Mouse (Mus musculus) forebrain, embryonic 11.5 days (tissue): ENCODE results near the gene Gm10518. TPM values are rescaled to one million over a fixed set of nuclear protein-coding genes. Genes with fewer than 3 reads are reported as not detected.

Experiments used
- ATAC-seq: fragments of 200-750 bp; cut with Nextera tagmentation; replicated peaks from 2 replicates; pipeline ENCODE4 v1.8.0; 2017; ENCODE audit warnings: moderate TSS enrichment; ENCODE audit not compliant: low FRiP score
- DNase-seq: peaks from one replicate; pipeline ENCODE4 v3.0.0-alpha.2; 2017; ENCODE audit warnings: low spot score
- H3K27ac ChIP-seq: fragments of 300-500 bp; sonication (generic); 2 replicates; pipeline ENCODE4 v1.5.1; 2014; ENCODE audit warnings: low read depth, low read length
- H3K27me3 ChIP-seq: fragments of 300-500 bp; sonication (generic); 2 replicates; pipeline ENCODE4 v1.6.1; 2014; ENCODE audit warnings: mild to moderate bottlenecking, low read length, mixed read lengths; ENCODE audit not compliant: control insufficient read depth, insufficient read depth
- H3K36me3 ChIP-seq: fragments of 300-500 bp; sonication (generic); 2 replicates; pipeline ENCODE4 v1.6.1; 2014; ENCODE audit warnings: mild to moderate bottlenecking, low read length, moderate library complexity, mixed read lengths; ENCODE audit not compliant: control insufficient read depth, insufficient read depth
- H3K4me1 ChIP-seq: fragments of 300-500 bp; sonication (generic); replicated peaks from 2 replicates; pipeline ENCODE4 v1.6.1; 2014; ENCODE audit warnings: low read length, mixed read lengths; ENCODE audit not compliant: control insufficient read depth, insufficient read depth
- H3K4me2 ChIP-seq: fragments of 300-500 bp; sonication (generic); 2 replicates; pipeline ENCODE4 v1.6.1; 2014; ENCODE audit warnings: low read depth, mild to moderate bottlenecking, low read length, moderate library complexity, mixed read lengths; ENCODE audit not compliant: severe bottlenecking
- H3K4me3 ChIP-seq: fragments of 300-500 bp; sonication (generic); 2 replicates; pipeline ENCODE4 v1.5.1; 2014; ENCODE audit warnings: low read depth, low read length
- H3K9ac ChIP-seq: fragments of 300-500 bp; sonication (generic); 2 replicates; pipeline ENCODE4 v1.6.1; 2014; ENCODE audit warnings: low read length
- H3K9me3 ChIP-seq: fragments of 300-500 bp; sonication (generic); 2 replicates; pipeline ENCODE4 v1.6.1; 2016; ENCODE audit warnings: low read length, mixed read lengths; ENCODE audit not compliant: control insufficient read depth
- WGBS: fragments of 180-500 bp; shearing (Covaris S2); extraction: QIAGEN DNeasy Blood & Tissue Kit; methylation state at CpG from one replicate; pipeline ENCODE4 v1.1.7; 2014; 5-methylcytosine and 5-hydroxymethylcytosine counted together
- polyA plus RNA-seq: library from polyadenylated mRNA; unstranded; fragments of >200 nt; fragmentation: Nextera tagmentation; extraction: Ambion mirVana; gene quantifications from 2 replicates; pipeline ENCODE4 v1.2.1, GENCODE M21; 2014

Gene Gm10518
- polyA plus RNA-seq = 0.57 and 0.60 TPM in 2 replicates

- Histone ChIP-seq H3K4me2 (peak within 1 kb of the TSS; percentile 66), H3K4me1 (peaks cover 8% of the 10 kb centered on the region; the same call in 1 of the 2 replicates), H3K4me3 (peak within 1 kb of the TSS; percentile 96), H3K27ac (peak within 1 kb of the TSS; percentile 97), H3K9me3 (no peaks in the 10 kb centered on the region), H3K9ac (peak within 1 kb of the TSS; percentile 97), H3K27me3 (no peaks in the 10 kb centered on the region), H3K36me3 (no peaks in the 10 kb centered on the region)
- DNase-seq (peak; percentile 77), ATAC-seq (peak; percentile 75)
- under 1% methylated on average over 81 of the region's 94 CpGs for WGBS
Observed at GRCm38 (mm10) chr1:179802610-179803512, at the start of gene Gm10518. Gm10518 (plus strand) TSS chr1:179803376.

DNA sequence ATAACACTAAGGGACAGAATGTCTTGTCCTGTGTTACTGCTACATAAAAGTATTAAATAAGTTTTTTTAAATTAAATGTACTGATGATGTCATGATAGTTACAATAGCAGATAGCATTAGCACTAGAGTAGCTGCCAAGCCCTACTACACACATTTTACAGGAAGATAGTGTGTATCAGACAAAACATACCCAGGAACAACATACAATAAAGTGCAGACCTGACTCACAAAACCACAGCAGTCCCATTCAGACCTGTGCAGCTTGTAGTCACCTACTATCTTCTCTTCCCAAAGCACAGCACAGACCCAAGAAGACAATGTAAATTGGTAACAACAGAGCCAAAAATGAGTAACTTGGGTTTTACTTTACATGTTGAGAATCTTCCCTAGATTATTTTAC lies 46.7 kb upstream of the Gm10518 start:
- Histone ChIP-seq H3K27me3 (no peaks in the 10 kb centered on the region), H3K9me3 (no peaks in the 10 kb centered on the region), H3K4me2 (no peak overlapping the region), H3K9ac (no peak overlapping the region), H3K4me3 (no peak overlapping the region), H3K27ac (no peak overlapping the region), H3K36me3 (peaks cover 19% of the 10 kb centered on the region), H3K4me1 (no peaks in the 10 kb centered on the region)
- ATAC-seq = no peak
- no peak for DNase-seq

DNA sequence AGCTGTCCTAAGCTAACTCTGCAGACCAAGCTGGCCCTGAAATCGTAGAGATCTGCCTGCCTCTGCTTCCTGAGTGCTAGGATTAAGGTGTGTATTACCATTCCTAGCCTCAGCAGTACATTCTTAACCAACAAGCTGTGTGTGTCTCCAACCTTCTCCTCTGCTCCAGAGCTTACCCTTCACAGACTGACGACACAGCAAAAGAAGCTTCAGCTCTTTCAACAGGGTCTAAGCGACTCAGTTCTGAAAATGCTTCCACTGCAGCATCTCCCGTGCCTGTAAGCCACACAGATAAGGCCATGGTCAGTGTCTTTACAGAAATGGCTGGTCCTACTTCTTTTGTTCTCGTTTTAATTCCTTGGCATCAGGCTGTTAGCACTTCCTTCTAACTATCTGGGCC lies 43.1 kb upstream of the Gm10518 start:
- Histone ChIP-seq H3K36me3 (peaks cover 12% of the 10 kb centered on the region), H3K9me3 (no peaks in the 10 kb centered on the region), H3K4me1 (no peaks in the 10 kb centered on the region), H3K27ac (no peak overlapping the region), H3K9ac (no peak overlapping the region), H3K4me2 (no peak overlapping the region), H3K4me3 (no peak overlapping the region), H3K27me3 (no peaks in the 10 kb centered on the region)
- DNase-seq (no peak), ATAC-seq (no peak)
- 92% methylated on average over 5 of the region's 5 CpGs for WGBS

DNA sequence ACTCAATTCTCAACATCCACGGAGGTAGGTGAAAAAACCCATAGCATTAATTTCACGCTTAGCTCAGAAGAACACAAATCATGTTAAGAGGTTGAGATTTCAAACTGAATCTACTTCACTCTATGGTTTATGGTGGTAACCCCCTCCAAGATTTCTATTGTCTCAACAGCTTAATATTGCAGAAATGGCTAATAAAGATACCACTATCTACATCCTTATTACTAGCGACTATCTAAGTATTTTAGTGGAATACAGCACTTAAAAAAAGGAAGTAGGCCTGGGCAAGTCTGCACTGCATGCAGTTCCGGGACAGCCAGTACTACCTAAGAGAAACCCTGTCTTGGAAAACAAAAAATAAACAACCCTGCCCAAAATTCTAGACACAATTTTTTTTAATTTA lies 42.6 kb upstream of the Gm10518 start:
- Histone ChIP-seq H3K36me3 (peaks cover 14% of the 10 kb centered on the region), H3K9ac (no peak overlapping the region), H3K9me3 (no peaks in the 10 kb centered on the region), H3K4me2 (no peak overlapping the region), H3K4me3 (no peak overlapping the region), H3K27me3 (no peaks in the 10 kb centered on the region), H3K27ac (no peak overlapping the region), H3K4me1 (no peaks in the 10 kb centered on the region)
- ATAC-seq = no peak
- DNase-seq = no peak
- 94% methylated on average over 4 of the region's 4 CpGs for WGBS

- DNase-seq = no peak
- H3K9me3 ChIP-seq = no peaks in the 10 kb centered on the region
- 92% methylated on average over 8 of the region's 8 CpGs for WGBS
- no peak overlapping the region for H3K9ac ChIP-seq
- no peak for ATAC-seq
- no peaks in the 10 kb centered on the region for H3K4me1 ChIP-seq
- no peak overlapping the region for H3K4me3 ChIP-seq
- no peaks in the 10 kb centered on the region for H3K27me3 ChIP-seq
- H3K4me2 ChIP-seq = no peak overlapping the region
- H3K36me3 ChIP-seq = peaks cover 9% of the 10 kb centered on the region; the same call in 1 of the 2 replicates
- no peak overlapping the region for H3K27ac ChIP-seq
Observed at GRCm38 (mm10) chr1:179776831-179777230, 26.3 kb upstream of the Gm10518 start.

GRCm38 (mm10) chr1:179784098-179784497 lies 19.1 kb upstream of the Gm10518 start:
- H3K27ac ChIP-seq = no peak overlapping the region
- H3K9me3 ChIP-seq = no peaks in the 10 kb centered on the region
- no peak overlapping the region for H3K4me3 ChIP-seq
- no peaks in the 10 kb centered on the region for H3K27me3 ChIP-seq
- no peaks in the 10 kb centered on the region for H3K4me1 ChIP-seq
- H3K36me3 ChIP-seq = peaks cover 6% of the 10 kb centered on the region; the same call in 1 of the 2 replicates
- no peak for ATAC-seq
- WGBS = 89% methylated on average over 4 of the region's 4 CpGs
- H3K4me2 ChIP-seq = no peak overlapping the region
- H3K9ac ChIP-seq = no peak overlapping the region
- no peak for DNase-seq

DNA sequence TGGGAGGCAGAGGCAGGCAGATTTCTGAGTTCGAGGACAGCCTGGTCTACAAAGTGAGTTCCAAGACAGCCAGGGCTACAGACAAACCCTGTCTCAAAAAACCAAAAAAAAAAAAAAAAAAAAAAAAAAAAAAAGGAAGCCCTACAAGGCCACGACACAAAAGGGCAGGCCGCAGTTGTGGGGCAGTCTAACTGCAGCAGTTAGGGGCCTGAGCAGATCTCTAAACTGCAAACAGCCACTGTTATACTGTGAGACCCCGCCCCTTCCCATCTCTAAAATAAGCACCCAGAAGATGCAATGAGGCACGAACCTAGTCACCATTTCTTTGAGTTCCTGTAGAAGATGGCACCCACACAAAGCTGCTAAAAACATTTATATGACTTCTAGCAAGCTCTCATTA lies 17.7 kb upstream of the Gm10518 start:
- Histone ChIP-seq H3K4me2 (no peak overlapping the region), H3K27ac (no peak overlapping the region), H3K4me1 (no peaks in the 10 kb centered on the region), H3K4me3 (no peak overlapping the region), H3K27me3 (no peaks in the 10 kb centered on the region), H3K9me3 (no peaks in the 10 kb centered on the region), H3K9ac (no peak overlapping the region), H3K36me3 (peaks cover 6% of the 10 kb centered on the region; the same call in 1 of the 2 replicates)
- no peak for ATAC-seq
- WGBS = 95% methylated on average over 5 of the region's 5 CpGs
- no peak for DNase-seq

- no peaks in the 10 kb centered on the region for H3K9me3 ChIP-seq
- no peak for ATAC-seq
- H3K4me2 ChIP-seq = no peak overlapping the region
- no peaks in the 10 kb centered on the region for H3K4me1 ChIP-seq
- DNase-seq = no peak
- H3K36me3 ChIP-seq = peaks cover 7% of the 10 kb centered on the region; the same call in 1 of the 2 replicates
- H3K4me3 ChIP-seq = no peak overlapping the region
- WGBS = 87% methylated on average over 4 of the region's 4 CpGs
- no peak overlapping the region for H3K9ac ChIP-seq
- H3K27me3 ChIP-seq = no peaks in the 10 kb centered on the region
- H3K27ac ChIP-seq = no peak overlapping the region
Observed at GRCm38 (mm10) chr1:179787281-179787680, 15.9 kb upstream of the Gm10518 start.

- no peak overlapping the region for H3K4me3 ChIP-seq
- H3K9me3 ChIP-seq = no peaks in the 10 kb centered on the region
- H3K27me3 ChIP-seq = no peaks in the 10 kb centered on the region
- H3K4me2 ChIP-seq = no peak overlapping the region
- H3K9ac ChIP-seq = no peak overlapping the region
- H3K4me1 ChIP-seq = peaks cover 8% of the 10 kb centered on the region; the same call in 1 of the 2 replicates
- H3K36me3 ChIP-seq = peaks cover 10% of the 10 kb centered on the region; the same call in 1 of the 2 replicates
- H3K27ac ChIP-seq = no peak overlapping the region
- ATAC-seq (no peak), DNase-seq (no peak)
Observed at GRCm38 (mm10) chr1:179798794-179799193, 4.4 kb upstream of the Gm10518 start.
